Mouse (Mus musculus) hindbrain, embryonic 10.5 days (tissue): ENCODE data around the gene Gm6583. TPM values are rescaled to one million over a fixed set of nuclear protein-coding genes. Genes with fewer than 3 reads are reported as not detected.
"Not testable (repeated sequence)": the region's sequence is repeated elsewhere in the genome, so short reads cannot be mapped to it uniquely, and the experiment has no call there.

Source experiments
- DNase-seq: peaks from one replicate; pipeline ENCODE4 v3.0.0-alpha.2; 2017; ENCODE audit warnings: low spot score
- H3K27ac ChIP-seq: fragments of 300-500 bp; sonication (generic); 2 replicates; pipeline ENCODE4 v1.5.1; 2016; ENCODE audit warnings: mild to moderate bottlenecking, moderate library complexity
- H3K27me3 ChIP-seq: fragments of 300-500 bp; sonication (generic); 2 replicates; pipeline ENCODE4 v1.6.1; 2016; ENCODE audit warnings: mild to moderate bottlenecking; ENCODE audit not compliant: poor library complexity, insufficient read depth, severe bottlenecking
- H3K36me3 ChIP-seq: fragments of 300-500 bp; sonication (generic); 2 replicates; pipeline ENCODE4 v1.6.1; 2016; ENCODE audit warnings: mild to moderate bottlenecking, moderate library complexity
- H3K4me1 ChIP-seq: fragments of 300-500 bp; sonication (generic); replicated peaks from 2 replicates; pipeline ENCODE4 v1.6.1; 2016; ENCODE audit warnings: mild to moderate bottlenecking
- H3K4me3 ChIP-seq: fragments of 300-500 bp; sonication (generic); 2 replicates; pipeline ENCODE4 v1.5.1; 2016; ENCODE audit warnings: mild to moderate bottlenecking, moderate library complexity
- H3K9me3 ChIP-seq: fragments of 300-500 bp; sonication (generic); 2 replicates; pipeline ENCODE4 v1.6.1; 2016; ENCODE audit warnings: mild to moderate bottlenecking, moderate library complexity
- WGBS: fragments of 180-500 bp; shearing (Covaris S2); methylation state at CpG from one replicate; pipeline ENCODE4 v1.1.7; 2016; 5-methylcytosine and 5-hydroxymethylcytosine counted together
- polyA plus RNA-seq: library from polyadenylated mRNA; unstranded; fragments of >200 nt; fragmentation: Nextera tagmentation; extraction: Ambion mirVana; gene quantifications from 2 replicates; pipeline ENCODE4 v1.2.1, GENCODE M21; 2016

Gm6583 gene
- polyA plus RNA-seq, 1 experiment from 2014 or later: 0.30 TPM

DNA sequence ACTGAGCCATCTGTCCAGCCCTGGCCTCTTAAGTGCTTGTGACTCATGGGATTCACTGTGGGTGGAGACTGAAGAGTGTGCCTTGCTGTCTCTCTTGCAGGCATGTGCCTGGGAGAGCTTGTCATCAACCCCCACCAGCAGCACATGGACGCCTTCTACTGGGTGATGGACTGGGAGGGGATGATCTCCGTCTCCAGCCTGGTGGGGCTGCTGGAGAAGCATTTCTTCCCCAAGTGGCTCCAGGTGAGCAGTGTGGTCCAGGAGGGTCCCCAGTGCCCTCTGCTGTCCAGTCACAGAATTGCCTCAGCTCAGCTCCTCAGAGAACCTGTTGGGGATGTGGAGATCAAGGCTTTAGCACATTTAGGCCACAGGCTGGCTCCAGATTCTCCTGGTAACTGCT lies 20.4 kb downstream of the Gm6583 start:
- Histone ChIP-seq H3K36me3 (peaks cover 99% of the 10 kb centered on the region), H3K27ac (no peak overlapping the region), H3K4me3 (no peak overlapping the region), H3K9me3 (no peaks in the 10 kb centered on the region), H3K27me3 (no peaks in the 10 kb centered on the region), H3K4me1 (no peaks in the 10 kb centered on the region)
- 39% methylated on average over 2 of the region's 2 CpGs for WGBS
- peak; percentile 54 for DNase-seq

DNA sequence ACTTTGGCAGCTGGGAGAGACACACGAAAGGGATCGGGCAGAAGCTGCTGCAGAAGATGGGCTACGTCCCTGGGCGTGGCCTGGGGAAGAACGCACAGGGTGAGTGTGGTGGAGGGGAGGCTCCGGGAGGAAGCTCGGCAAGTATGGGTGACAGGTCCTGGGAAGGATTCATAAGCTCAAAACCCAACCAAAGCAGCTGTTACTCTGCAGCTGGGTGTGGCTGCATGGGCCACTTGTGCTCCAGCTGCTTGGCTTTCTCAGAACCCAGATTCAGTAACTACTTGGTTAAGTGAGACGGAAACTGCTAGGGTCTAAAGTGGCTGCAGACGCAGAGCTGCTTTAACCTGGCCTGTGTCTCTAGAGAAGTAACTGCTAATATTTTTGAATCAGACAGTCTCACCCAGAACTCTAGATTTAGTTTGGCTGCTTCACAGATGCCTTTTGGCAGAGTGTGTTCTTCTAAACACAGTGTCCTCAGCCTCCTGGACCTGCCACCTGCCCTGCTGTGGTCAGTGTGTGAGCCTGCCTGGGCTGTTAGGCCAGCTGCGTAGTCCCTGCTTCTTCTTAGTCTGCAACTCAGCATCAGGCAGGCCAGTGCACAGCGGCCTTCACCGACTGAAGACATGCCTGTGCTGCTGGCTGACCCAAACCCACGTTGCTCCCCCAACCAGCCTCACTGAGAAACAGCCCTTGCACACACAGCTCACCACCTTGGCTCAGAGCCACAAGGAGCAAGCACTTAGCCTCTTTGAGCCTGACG lies 25.8 kb downstream of the Gm6583 start:
- no peak for DNase-seq
- Histone ChIP-seq H3K9me3 (no peaks in the 10 kb centered on the region), H3K36me3 (peaks cover 78% of the 10 kb centered on the region), H3K27me3 (no peaks in the 10 kb centered on the region), H3K4me1 (peaks cover 26% of the 10 kb centered on the region), H3K27ac (no peak overlapping the region), H3K4me3 (no peak overlapping the region)
- 95% methylated on average over 14 of the region's 14 CpGs for WGBS

DNA sequence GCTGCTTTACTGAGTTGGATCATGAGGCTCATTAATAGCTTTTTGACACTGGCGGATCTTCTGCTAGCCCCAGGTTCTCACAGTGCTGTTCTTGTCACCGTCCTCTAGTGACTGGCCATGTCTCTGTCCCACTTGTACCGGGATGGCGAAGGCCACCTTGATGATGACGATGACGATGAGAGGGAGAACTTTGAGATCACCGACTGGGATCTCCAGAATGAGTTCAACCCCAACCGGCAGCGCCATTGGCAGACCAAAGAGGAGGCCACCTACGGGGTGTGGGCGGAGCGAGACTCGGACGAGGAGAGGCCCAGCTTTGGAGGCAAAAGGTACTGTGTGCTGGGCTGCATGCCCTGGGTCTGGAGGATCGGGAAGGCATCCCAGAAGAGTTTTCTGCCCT lies 28.0 kb downstream of the Gm6583 start:
- 91% methylated on average over 15 of the region's 15 CpGs for WGBS
- DNase-seq: no peak
- H3K4me3 ChIP-seq: no peak overlapping the region
- H3K9me3 ChIP-seq: no peaks in the 10 kb centered on the region
- H3K27ac ChIP-seq: no peak overlapping the region
- peaks cover 32% of the 10 kb centered on the region for H3K4me1 ChIP-seq
- peaks cover 57% of the 10 kb centered on the region for H3K36me3 ChIP-seq
- no peaks in the 10 kb centered on the region for H3K27me3 ChIP-seq

DNA sequence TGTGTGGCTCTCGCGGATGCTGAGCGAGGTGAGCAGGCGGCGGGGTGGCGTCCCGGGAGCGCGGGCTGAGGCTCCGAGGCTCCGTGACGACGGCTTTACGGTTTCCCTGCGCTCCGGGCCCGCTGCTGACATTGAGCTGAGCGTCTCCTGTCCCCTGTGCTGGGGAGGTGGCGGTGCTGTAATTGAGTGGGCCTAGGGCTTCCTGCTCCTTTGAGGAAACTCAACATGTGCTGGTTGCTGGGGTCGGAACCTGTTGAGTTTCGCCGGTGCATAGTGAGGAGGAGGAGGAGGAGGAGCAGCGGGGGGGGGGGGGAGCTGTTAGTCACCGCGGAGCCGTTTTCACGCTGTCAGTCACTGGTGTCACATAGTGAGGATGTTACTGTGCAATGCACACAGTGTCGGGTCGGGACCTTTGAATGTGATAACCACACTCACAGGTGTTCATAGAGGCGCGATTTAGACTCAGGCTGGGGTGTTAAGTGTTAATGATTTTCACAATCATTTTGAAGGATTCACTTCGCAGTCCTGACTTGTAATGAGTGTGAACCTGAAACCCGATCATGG lies 29.3 kb downstream of the Gm6583 start:
- DNase-seq: no peak
- Histone ChIP-seq H3K27ac (peak overlapping the region; percentile 83), H3K9me3 (no peaks in the 10 kb centered on the region), H3K4me1 (peaks cover 32% of the 10 kb centered on the region), H3K36me3 (peaks cover 43% of the 10 kb centered on the region), H3K27me3 (no peaks in the 10 kb centered on the region), H3K4me3 (peak overlapping the region; percentile 90)
- WGBS: 2% methylated on average over 33 of the region's 33 CpGs

DNA sequence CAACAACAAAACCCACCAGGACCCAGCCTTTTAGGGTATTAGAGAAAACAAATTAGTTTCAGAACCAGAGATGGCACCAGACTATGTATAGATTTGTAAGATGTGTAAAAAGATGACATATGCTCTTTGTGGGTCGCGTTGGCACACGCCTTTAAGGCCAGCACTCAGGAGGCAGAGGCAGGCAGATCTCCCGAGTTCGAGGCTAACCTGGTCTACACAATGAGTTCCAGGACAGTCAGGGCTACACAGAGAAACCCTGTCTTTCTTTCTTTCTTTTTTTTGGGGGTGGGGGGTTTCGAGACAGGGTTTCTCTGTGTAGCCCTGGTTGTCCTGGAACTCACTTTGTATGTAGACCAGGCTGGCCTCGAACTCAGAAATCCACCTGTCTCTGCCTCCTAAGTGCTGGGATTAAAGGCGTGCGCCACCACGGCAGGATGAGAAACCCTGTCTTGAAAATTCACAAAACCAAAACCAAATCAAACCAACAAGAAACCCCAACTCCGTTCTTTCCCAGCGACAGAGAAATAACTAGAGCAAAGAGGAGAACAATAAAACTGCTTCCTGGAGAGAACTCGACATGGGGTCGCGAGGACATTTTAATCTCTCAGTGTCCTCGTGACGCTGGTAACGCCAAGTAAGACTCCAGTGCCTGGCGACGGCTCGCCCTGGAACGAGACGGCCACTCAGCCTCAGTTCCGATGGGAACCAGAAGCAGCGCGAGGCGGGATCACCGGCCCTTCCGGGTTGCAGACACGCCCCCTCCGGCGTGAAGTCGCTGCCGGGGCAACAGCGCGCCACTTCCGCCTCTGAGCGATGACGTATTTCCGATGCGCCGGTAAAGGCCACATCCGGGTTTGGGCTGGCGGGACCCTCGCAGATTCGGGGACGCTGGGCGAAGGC lies 30.0 kb downstream of the Gm6583 start, which contains the start of gene Tfip11:
Gene Tfip11, plus strand, starts transcription at position 813 of the 900 bp plus-strand sequence.
- Histone ChIP-seq H3K4me3 (peak within 1 kb of the TSS; percentile 90), H3K27ac (peak within 1 kb of the TSS; percentile 83), H3K27me3 (no peaks in the 10 kb centered on the region), H3K4me1 (peaks cover 32% of the 10 kb centered on the region), H3K9me3 (no peaks in the 10 kb centered on the region), H3K36me3 (peaks cover 36% of the 10 kb centered on the region)
- peak; percentile 95 for DNase-seq
- WGBS: 10% methylated on average over 48 of the region's 48 CpGs

DNA sequence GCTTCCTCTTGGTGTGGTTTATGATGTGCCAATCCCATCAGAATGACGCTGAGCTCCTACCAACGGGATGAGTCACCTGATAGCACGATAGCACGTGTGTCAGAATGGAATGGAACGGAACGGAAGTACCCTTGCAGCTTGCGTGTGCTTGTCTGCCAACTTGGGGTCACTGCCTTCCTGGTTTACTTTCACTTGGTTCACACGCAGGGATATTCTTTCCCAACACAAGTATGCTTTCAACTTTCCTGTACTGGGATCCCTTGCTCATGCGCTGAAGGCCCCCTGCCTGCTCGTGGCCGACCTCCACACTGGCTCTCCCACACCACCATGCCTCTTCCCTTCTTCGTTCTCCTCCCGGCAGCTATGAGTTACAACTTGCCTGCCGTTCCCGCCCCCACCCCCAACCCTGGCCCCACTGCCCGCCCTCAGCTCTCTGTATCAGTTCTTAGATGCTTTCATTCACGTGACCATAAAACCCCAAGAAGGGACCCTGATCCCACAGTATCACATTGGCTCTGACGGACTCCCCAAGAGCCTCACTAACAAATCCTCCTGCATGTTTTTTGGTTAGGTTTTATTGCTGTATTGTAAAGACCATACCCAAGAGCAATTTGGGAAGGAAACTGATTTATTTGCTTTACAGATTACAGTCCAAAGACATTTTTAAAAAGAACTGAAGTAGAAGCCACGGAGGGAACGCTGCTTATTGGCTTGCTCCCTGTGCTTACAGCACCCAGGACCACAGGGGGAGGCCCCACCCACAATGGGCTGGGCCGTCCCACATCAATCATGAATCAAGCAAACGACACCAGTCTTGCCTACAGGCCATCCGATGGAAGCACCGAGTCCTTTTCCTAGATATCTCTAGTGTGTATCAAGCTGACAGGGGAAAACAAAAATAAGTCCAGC lies 30.9 kb downstream of the Gm6583 start:
- H3K4me3 ChIP-seq: peak overlapping the region; percentile 90
- H3K27ac ChIP-seq: peak overlapping the region; percentile 31; the same call in 1 of the 2 replicates
- peak; percentile 33 for DNase-seq
- peaks cover 27% of the 10 kb centered on the region for H3K36me3 ChIP-seq
- no peaks in the 10 kb centered on the region for H3K9me3 ChIP-seq
- 35% methylated on average over 24 of the region's 24 CpGs for WGBS
- H3K4me1 ChIP-seq: peaks cover 32% of the 10 kb centered on the region
- H3K27me3 ChIP-seq: no peaks in the 10 kb centered on the region

DNA sequence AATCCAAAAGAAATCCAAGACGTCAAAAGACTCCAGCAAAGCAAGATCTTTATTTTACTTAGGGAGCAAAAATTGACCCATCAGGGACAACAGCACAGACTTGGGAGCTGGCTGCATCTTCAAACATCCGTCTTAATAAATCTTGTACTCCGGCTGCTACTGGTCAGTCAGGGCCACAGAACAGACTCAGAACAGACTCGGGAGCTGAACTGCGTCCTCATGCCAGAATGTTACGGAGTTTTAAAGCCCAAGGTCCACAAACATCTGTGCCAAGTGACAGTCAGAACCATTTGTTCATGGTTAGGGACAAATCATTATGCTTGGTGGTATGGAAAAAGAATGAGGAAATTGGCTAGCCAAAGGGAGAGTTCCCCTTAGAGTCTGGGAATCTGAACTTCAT lies 32.6 kb downstream of the Gm6583 start:
- 90% methylated on average over 6 of the region's 6 CpGs for WGBS
- no peak for DNase-seq
- H3K4me1 ChIP-seq: peaks cover 32% of the 10 kb centered on the region
- H3K27ac ChIP-seq: no peak overlapping the region
- no peaks in the 10 kb centered on the region for H3K27me3 ChIP-seq
- peaks cover 10% of the 10 kb centered on the region for H3K36me3 ChIP-seq
- H3K4me3 ChIP-seq: no peak overlapping the region
- no peaks in the 10 kb centered on the region for H3K9me3 ChIP-seq

DNA sequence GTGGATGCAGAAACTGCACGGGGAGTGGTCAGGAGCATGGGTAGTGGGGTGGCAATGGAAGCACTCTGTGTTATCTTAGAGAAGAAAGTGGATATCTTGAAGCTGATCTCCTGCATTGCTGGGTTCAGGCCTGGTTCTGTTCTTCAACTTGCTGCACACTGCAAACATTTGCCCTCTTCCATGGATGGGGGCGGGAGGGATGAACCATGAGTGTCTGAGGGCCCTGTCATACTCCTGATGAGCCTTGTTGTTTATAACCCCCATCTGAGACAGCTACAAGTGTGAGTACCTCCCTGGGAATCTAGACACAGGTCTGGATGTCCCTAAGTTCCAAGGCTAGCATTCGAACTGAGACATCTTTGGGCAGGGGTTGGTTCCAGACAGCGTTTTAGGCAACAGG lies 34.5 kb downstream of the Gm6583 start:
- Histone ChIP-seq H3K9me3 (no peaks in the 10 kb centered on the region), H3K4me3 (no peak overlapping the region), H3K27ac (no peak overlapping the region), H3K36me3 (no peaks in the 10 kb centered on the region), H3K27me3 (no peaks in the 10 kb centered on the region), H3K4me1 (peaks cover 22% of the 10 kb centered on the region)
- DNase-seq: no peak
- WGBS: 81% methylated on average over 4 of the region's 4 CpGs

DNA sequence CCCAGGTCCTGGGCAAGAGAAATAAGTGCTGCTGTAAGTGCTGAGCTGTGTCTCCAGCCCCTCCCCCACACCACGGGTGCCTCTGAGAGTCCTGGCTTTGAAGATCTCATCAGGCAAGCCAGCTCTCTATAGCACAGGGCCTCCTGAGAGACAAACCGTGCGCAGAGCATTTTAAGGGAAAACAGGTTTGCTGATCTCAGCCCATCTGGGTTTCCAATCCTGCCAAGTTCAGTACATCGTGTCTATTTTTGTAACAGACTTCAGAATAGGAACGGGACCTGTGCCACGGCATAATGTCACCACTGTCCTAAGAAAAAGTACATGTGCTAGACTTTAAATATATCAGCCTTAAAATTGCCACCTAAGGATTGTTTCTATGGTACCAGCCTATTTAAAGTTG lies 34.9 kb downstream of the Gm6583 start:
- H3K9me3 ChIP-seq: no peaks in the 10 kb centered on the region
- no peak overlapping the region for H3K4me3 ChIP-seq
- no peaks in the 10 kb centered on the region for H3K27me3 ChIP-seq
- H3K36me3 ChIP-seq: peaks cover 3% of the 10 kb centered on the region; the same call in 1 of the 2 replicates
- peaks cover 22% of the 10 kb centered on the region for H3K4me1 ChIP-seq
- no peak overlapping the region for H3K27ac ChIP-seq
- no peak for DNase-seq
- 80% methylated on average over 6 of the region's 6 CpGs for WGBS

DNA sequence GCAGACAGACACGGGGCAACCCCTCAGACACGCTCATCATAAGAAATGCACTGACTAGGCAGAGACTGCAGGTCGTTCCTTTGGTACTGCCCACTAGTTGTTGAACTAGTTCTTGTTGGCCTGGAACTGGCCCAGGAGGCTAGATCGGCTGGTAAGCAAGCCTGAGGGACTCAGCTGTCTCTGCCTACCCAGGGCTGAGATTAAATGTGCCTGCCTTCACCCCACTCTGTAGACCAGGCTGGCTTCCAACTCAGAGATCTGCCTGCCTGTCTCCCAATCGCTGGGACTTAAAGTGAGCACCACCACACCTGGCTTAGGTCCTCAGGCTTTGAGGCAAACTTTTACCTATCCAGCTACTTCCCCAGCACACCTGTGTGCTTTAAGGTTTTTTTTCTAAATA lies 35.5 kb downstream of the Gm6583 start:
- 83% methylated on average over 5 of the region's 5 CpGs for WGBS

DNA sequence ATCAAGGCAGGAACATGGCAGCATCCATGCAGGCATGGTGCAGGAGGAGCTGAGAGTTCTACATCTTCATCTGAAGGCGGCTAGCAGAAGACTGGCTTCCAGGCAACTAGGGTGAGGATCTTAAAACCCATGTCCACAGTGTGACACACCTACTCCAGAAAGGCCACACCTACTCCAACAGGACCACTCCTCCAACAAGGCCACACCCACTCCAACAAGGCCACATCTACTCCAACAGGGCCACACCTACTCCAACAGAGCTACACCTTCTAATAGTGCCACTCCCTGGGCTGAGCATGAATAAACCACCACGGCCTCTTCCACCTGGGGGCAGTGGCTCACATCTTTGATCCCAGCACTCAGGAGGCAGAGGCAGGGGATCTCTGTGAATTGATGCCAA lies 36.5 kb downstream of the Gm6583 start:
- DNase-seq, H3K27me3 ChIP-seq, H3K4me1 ChIP-seq, H3K9me3 ChIP-seq, H3K4me3 ChIP-seq, H3K27ac ChIP-seq: not testable (repeated sequence)
- H3K36me3 ChIP-seq: peaks cover 16% of the 10 kb centered on the region
- 70% methylated on average over 2 of the region's 2 CpGs for WGBS

More for the DNA sequence above, 35.5 kb downstream of the Gm6583 start:
- H3K9me3 ChIP-seq: no peaks in the 10 kb centered on the region
- no peak overlapping the region for H3K4me3 ChIP-seq
- peaks cover 8% of the 10 kb centered on the region; the same call in 1 of the 2 replicates for H3K36me3 ChIP-seq
- H3K27ac ChIP-seq: no peak overlapping the region
- no peaks in the 10 kb centered on the region for H3K27me3 ChIP-seq
- DNase-seq: no peak
- peaks cover 18% of the 10 kb centered on the region for H3K4me1 ChIP-seq

DNA sequence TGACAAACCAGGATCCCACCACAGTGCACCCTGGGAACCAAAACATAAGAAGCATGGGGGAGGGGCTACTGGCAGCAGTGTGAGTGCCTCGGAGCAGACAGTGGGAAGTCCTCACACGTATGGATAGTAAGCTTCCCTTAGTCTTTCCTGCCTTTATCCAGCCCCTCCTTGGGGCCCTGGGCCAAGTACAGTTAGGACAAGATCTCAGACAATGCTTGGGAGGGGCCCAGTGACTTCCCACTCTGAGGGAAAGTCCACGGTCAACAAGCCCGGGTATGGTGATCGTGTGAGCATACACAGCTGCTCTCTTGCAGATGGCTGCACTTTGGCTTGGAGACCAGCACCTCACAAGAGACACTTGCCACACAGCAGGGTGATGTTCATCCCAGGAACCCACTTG lies 38.5 kb downstream of the Gm6583 start:
- 63% methylated on average over 5 of the region's 5 CpGs for WGBS

More for the DNA sequence above, 38.5 kb downstream of the Gm6583 start:
- Histone ChIP-seq H3K4me1 (peaks cover 17% of the 10 kb centered on the region), H3K36me3 (peaks cover 37% of the 10 kb centered on the region), H3K9me3 (no peaks in the 10 kb centered on the region), H3K4me3 (no peak overlapping the region), H3K27ac (no peak overlapping the region), H3K27me3 (no peaks in the 10 kb centered on the region)
- DNase-seq: no peak
